Mouse (Mus musculus) CH12.LX (cell line): ENCODE measurements at regions not wholly inside any gene's neighbourhood (a gene's known extent, or its start where the extent isn't known, plus 50 kb on each side); places are given as distances from the start of the nearest gene placed in this dataset.

Experiments
- DNase-seq: peaks from one replicate; pipeline ENCODE4 v3.0.0-alpha.2; 2013; ENCODE audit errors: extremely low read depth
- H3K27ac ChIP-seq: 2 replicates; pipeline ENCODE4 v1.5.1; 2012; ENCODE audit warnings: low read depth, mild to moderate bottlenecking, control low read depth, moderate library complexity; ENCODE audit not compliant: insufficient read depth
- H3K27me3 ChIP-seq: replicated peaks from 2 replicates; pipeline ENCODE3; 2012; ENCODE audit warnings: inconsistent platforms
- H3K36me3 ChIP-seq, 2 experiments: replicated peaks in 1 of 2; 2 replicates each; pipeline versions ENCODE3 to v1.6.1; 2012; ENCODE audit warnings: inconsistent platforms in 1 of 2, low read length in 1 of 2, mild to moderate bottlenecking in 1 of 2, mixed read lengths in 1 of 2, moderate library complexity in 1 of 2; ENCODE audit not compliant: control insufficient read depth in 1 of 2, insufficient read depth in 1 of 2
- H3K4me1 ChIP-seq, 2 experiments: 2 replicates each; pipeline ENCODE4 v1.6.1; 2012; ENCODE audit warnings: inconsistent platforms in 1 of 2, moderate library complexity in 1 of 2; ENCODE audit not compliant: insufficient read depth in 2 of 2, control insufficient read depth in 1 of 2
- H3K4me2 ChIP-seq: 2 replicates; pipeline ENCODE4 v1.6.1; 2012; ENCODE audit warnings: low read depth, mild to moderate bottlenecking, control low read depth; ENCODE audit not compliant: poor library complexity, insufficient read depth, severe bottlenecking
- H3K4me3 ChIP-seq, 3 experiments: fragments of 150-350 bp in 1 of 3; sonication (generic) in 1 of 3; replicated peaks in 1 of 3; 2 replicates each; pipeline versions ENCODE3 to v1.5.1; 2011 to 2012; ENCODE audit warnings: low read depth in 2 of 3, low read length in 2 of 3, mild to moderate bottlenecking in 2 of 3, moderate library complexity in 2 of 3, control low read depth in 1 of 3, improper control_type of control experiment in 1 of 3, inconsistent platforms in 1 of 3, mixed read lengths in 1 of 3; ENCODE audit not compliant: poor library complexity in 1 of 3
- H3K79me2 ChIP-seq: replicated peaks from 2 replicates; pipeline ENCODE4 v1.6.1; 2012; ENCODE audit warnings: mild to moderate bottlenecking, moderate library complexity; ENCODE audit not compliant: control insufficient read depth, poor library complexity, insufficient read depth, severe bottlenecking; ENCODE audit errors: extremely low read depth
- H3K9ac ChIP-seq: 2 replicates; pipeline ENCODE4 v1.6.1; 2012; ENCODE audit warnings: low read depth, mild to moderate bottlenecking, control low read depth, moderate library complexity; ENCODE audit not compliant: insufficient read depth
- H3K9me3 ChIP-seq: replicated peaks from 2 replicates; pipeline ENCODE3; 2012; ENCODE audit warnings: low read length, inconsistent platforms, mixed read lengths
- BHLHE40 ChIP-seq: IDR thresholded peaks from 2 replicates; pipeline ENCODE4 v1.6.1; 2011; ENCODE audit warnings: mild to moderate bottlenecking, low read depth, low read length, improper control_type of control experiment
- CHD1 ChIP-seq: IDR thresholded peaks from 2 replicates; pipeline ENCODE4 v1.6.1; 2012; ENCODE audit warnings: low read depth, low read length, improper control_type of control experiment, inconsistent platforms
- CTCF ChIP-seq, 2 experiments: IDR thresholded peaks in 1 of 2; conservative IDR thresholded peaks in 1 of 2; 2 replicates each; pipeline ENCODE4 v1.5.1; 2011 to 2012; ENCODE audit warnings: low read depth in 2 of 2, low read length in 2 of 2, improper control_type of control experiment in 1 of 2, inconsistent platforms in 1 of 2, mild to moderate bottlenecking in 1 of 2, moderate library complexity in 1 of 2
- ELF1 ChIP-seq: IDR thresholded peaks from 2 replicates; pipeline ENCODE4 v1.6.1; 2014; ENCODE audit warnings: low read depth, mild to moderate bottlenecking, inconsistent platforms, low read length, improper control_type of control experiment
- EP300 ChIP-seq: IDR thresholded peaks from 2 replicates; pipeline ENCODE4 v1.6.1; 2011; ENCODE audit warnings: low read length, improper control_type of control experiment
- ETS1 ChIP-seq: conservative IDR thresholded peaks from 2 replicates; pipeline ENCODE4 v1.6.1; 2012; ENCODE audit warnings: low read depth, mild to moderate bottlenecking, inconsistent platforms, low read length, improper control_type of control experiment, moderate library complexity
- GABPA ChIP-seq: IDR thresholded peaks from 2 replicates; pipeline ENCODE4 v1.6.1; 2012; ENCODE audit warnings: low read depth, low read length, improper control_type of control experiment, inconsistent platforms; ENCODE audit not compliant: insufficient replicate concordance
- HCFC1 ChIP-seq: IDR thresholded peaks from 2 replicates; pipeline ENCODE4 v1.6.1; 2012; ENCODE audit warnings: low read depth, mild to moderate bottlenecking, inconsistent platforms, low read length, improper control_type of control experiment
- JUND ChIP-seq: conservative IDR thresholded peaks from 2 replicates; pipeline ENCODE4 v1.6.1; 2011; ENCODE audit warnings: low read depth, low read length, improper control_type of control experiment
- KAT2A ChIP-seq: IDR thresholded peaks from 2 replicates; pipeline ENCODE4 v1.6.1; 2012; ENCODE audit warnings: low read length, improper control_type of control experiment, inconsistent platforms; ENCODE audit not compliant: insufficient replicate concordance
- MAFK ChIP-seq: IDR thresholded peaks from 2 replicates; pipeline ENCODE4 v1.6.1; 2011; ENCODE audit warnings: low read length, improper control_type of control experiment; ENCODE audit not compliant: insufficient replicate concordance
- MAX ChIP-seq: IDR thresholded peaks from 2 replicates; pipeline ENCODE4 v1.6.1; 2011; ENCODE audit warnings: low read length, improper control_type of control experiment
- MYC ChIP-seq: IDR thresholded peaks from 2 replicates; pipeline ENCODE4 v1.6.1; 2011; ENCODE audit warnings: low read depth, mild to moderate bottlenecking, improper control_type of control experiment, low read length
- NRF1 ChIP-seq: IDR thresholded peaks from 2 replicates; pipeline ENCODE4 v1.6.1; 2014; ENCODE audit warnings: low read depth, mild to moderate bottlenecking, inconsistent platforms, low read length, improper control_type of control experiment, moderate library complexity
- POLR2AphosphoS2 ChIP-seq: IDR thresholded peaks from 2 replicates; pipeline ENCODE4 v1.6.1; 2011; ENCODE audit warnings: low read depth, low read length, improper control_type of control experiment
- RAD21 ChIP-seq: IDR thresholded peaks from 2 replicates; pipeline ENCODE4 v1.6.1; 2011; ENCODE audit warnings: low read depth, mild to moderate bottlenecking, low read length, improper control_type of control experiment, moderate library complexity
- SMC3 ChIP-seq: IDR thresholded peaks from 2 replicates; pipeline ENCODE4 v1.6.1; 2011; ENCODE audit warnings: low read depth, low read length, improper control_type of control experiment
- TCF12 ChIP-seq: IDR thresholded peaks from 2 replicates; pipeline ENCODE4 v1.6.1; 2014; ENCODE audit warnings: low read depth, mild to moderate bottlenecking, inconsistent platforms, low read length, improper control_type of control experiment
- USF2 ChIP-seq: conservative IDR thresholded peaks from 2 replicates; pipeline ENCODE4 v1.6.1; 2011; ENCODE audit warnings: low read depth, low read length, improper control_type of control experiment
- ZC3H11A ChIP-seq: IDR thresholded peaks from 2 replicates; pipeline ENCODE4 v1.6.1; 2012; ENCODE audit warnings: low read depth, mild to moderate bottlenecking, inconsistent platforms, low read length, improper control_type of control experiment
- ZKSCAN1 ChIP-seq: IDR thresholded peaks from 2 replicates; pipeline ENCODE4 v1.6.1; 2012; ENCODE audit warnings: low read depth, inconsistent platforms, low read length, improper control_type of control experiment, borderline replicate concordance
- ZNF384 ChIP-seq: IDR thresholded peaks from 2 replicates; pipeline ENCODE4 v1.6.1; 2012; ENCODE audit warnings: low read depth, low read length, improper control_type of control experiment, inconsistent platforms
- dilution Hi-C: fragments of 300-500 bp; cut with MboI; formaldehyde crosslinking; loops from 2 replicates; pipeline ENCODE4 v1.14.3; 2020; ENCODE audit warnings: low sequenced_read_pairs; ENCODE audit not compliant: extremely low pct_unique_long_range_greater_than_20kb, extremely low pct_ligation_motif_present
- in situ Hi-C: fragments of 300-500 bp; cut with MboI; formaldehyde crosslinking; loops from 3 replicates; pipeline ENCODE4 v1.14.3; 2019; ENCODE audit warnings: low sequenced_read_pairs, low pct_ligation_motif_present, low pct_unique_long_range_greater_than_20kb, mixed read lengths

- in situ Hi-C loops (no loop called here), dilution Hi-C loops (no loop called here)
- Histone ChIP-seq H3K4me3 (no peak overlapping the region), H3K36me3 (no peaks in the 10 kb centered on the region), H3K4me2 (no peak overlapping the region), H3K27me3 (peaks cover 83% of the 10 kb centered on the region), H3K27ac (no peak overlapping the region), H3K9me3 (no peaks in the 10 kb centered on the region), H3K4me1 (no peaks in the 10 kb centered on the region), H3K9ac (no peak overlapping the region), H3K79me2 (no peaks in the 10 kb centered on the region)
- DNase-seq: peak; percentile 29
- TF ChIP-seq RAD21 (peak; percentile 70), MAX (peak; percentile 41; the same call in 1 of the 2 replicates), JUND (no peak), CTCF (conservative IDR thresholded peaks at IDR 0.05 in 1 of 2, IDR thresholded peaks at IDR 0.05 in 1 of 2; ENCODE audit: low read depth in 2 of 2, low read length in 2 of 2) (peak; percentile 49 to 79), SMC3 (peak; percentile 67)
Observed at GRCm38 (mm10) chr7:138734254-138734653, 111.6 kb upstream of the Ppp2r2d start.

GRCm38 (mm10) chr7:138724829-138725228 is 121.0 kb upstream of the Ppp2r2d start:
- Histone ChIP-seq H3K79me2 (no peaks in the 10 kb centered on the region), H3K27ac (no peak overlapping the region), H3K4me1 (no peaks in the 10 kb centered on the region), H3K36me3 (no peaks in the 10 kb centered on the region), H3K9me3 (no peaks in the 10 kb centered on the region), H3K9ac (no peak overlapping the region), H3K4me2 (no peak overlapping the region), H3K4me3 (no peak overlapping the region), H3K27me3 (peaks cover 60% of the 10 kb centered on the region)
- dilution Hi-C loops: no loop called here
- TF ChIP-seq MYC (no peak), CTCF (conservative IDR thresholded peaks at IDR 0.05 in 1 of 2, IDR thresholded peaks at IDR 0.05 in 1 of 2; ENCODE audit: low read depth in 2 of 2, low read length in 2 of 2) (peak in 1 of 2 experiments; percentile 16; a peak in 1 of 4 replicates), RAD21 (peak; percentile 21), BHLHE40 (no peak), MAFK (peak; percentile 83)
- no peak for DNase-seq
- in situ Hi-C loops: no loop called here

GRCm38 (mm10) chr7:138719608-138720007 is 126.3 kb upstream of the Ppp2r2d start:
- in situ Hi-C loops: no loop called here
- H3K27ac ChIP-seq: no peak overlapping the region
- H3K9me3 ChIP-seq: no peaks in the 10 kb centered on the region
- peaks cover 68% of the 10 kb centered on the region for H3K27me3 ChIP-seq
- no peak for TF ChIP-seq MAX
- no peak for TF ChIP-seq NRF1
- TF ChIP-seq CHD1: no peak
- no peak for TF ChIP-seq ELF1
- TF ChIP-seq KAT2A: no peak
- TF ChIP-seq HCFC1: no peak
- TF ChIP-seq ZC3H11A: no peak
- no peak for TF ChIP-seq EP300
- TF ChIP-seq TCF12: no peak
- TF ChIP-seq ZKSCAN1: no peak
- no peak for TF ChIP-seq SMC3
- TF ChIP-seq ETS1: no peak
- TF ChIP-seq GABPA: no peak
- TF ChIP-seq USF2: no peak
- TF ChIP-seq POLR2AphosphoS2: no peak
- no peak for TF ChIP-seq ZNF384
- TF ChIP-seq, all 38 proteins: peak for 0
- Histone ChIP-seq H3K79me2 (no peaks in the 10 kb centered on the region), H3K4me1 (no peaks in the 10 kb centered on the region), H3K9ac (no peak overlapping the region), H3K4me3 (no peak overlapping the region), H3K4me2 (no peak overlapping the region), H3K36me3 (no peaks in the 10 kb centered on the region)
- dilution Hi-C loops: no loop called here
- no peak for DNase-seq
